ENCODE assay signal across 8 mouse cellular contexts in genomic region chr11:75651426-75652221, GRCm38 (mm10). TPM values are rescaled to one million over a fixed set of nuclear protein-coding genes. Genes with fewer than 3 reads are reported as not detected.
DNase-seq lines count a peak whose midpoint lies in the region; ATAC-seq lines count a peak whose summit lies in the region.

No protein-coding gene starts in this region.

- peaks cover 4% of the 10 kb centered on the region for H3K36me3 ChIP-seq in hindbrain, embryonic 10.5 days

- peak; percentile 72 for DNase-seq in MN1 (ENCODE audit: low spot score)
- peak; percentile 76 for DNase-seq in cerebellum, adult 8-10 months
- DNase-seq in hindbrain, embryonic 10.5 days (ENCODE audit: low spot score) = peak; percentile 76
- peak; percentile 71 to 73 for DNase-seq in layer of hippocampus, postnatal 14 days (ENCODE audit: low spot score in 2 of 2)
- peak; percentile 92 for DNase-seq in lung, postnatal 10 days
- DNase-seq in retina, embryonic 14.5 days (ENCODE audit: low spot score) = peak; percentile 65
- peak; percentile 76 to 79 for DNase-seq in thymus, postnatal 36 days

- peak overlapping the region; percentile 91 for H3K27ac ChIP-seq in hindbrain, embryonic 10.5 days

- H3K4me3 ChIP-seq in hindbrain, embryonic 10.5 days = peak overlapping the region; percentile 77

- no peaks in the 10 kb centered on the region for H3K9me3 ChIP-seq in hindbrain, embryonic 10.5 days

- ATAC-seq in frontal cortex, adult (ENCODE audit: low TSS enrichment) = peak; percentile 25

- WGBS in hindbrain, embryonic 10.5 days = under 1% methylated on average over 54 of the region's 54 CpGs

- peaks cover 67% of the 10 kb centered on the region for H3K4me1 ChIP-seq in hindbrain, embryonic 10.5 days (replicated peaks)

- peaks cover 42% of the 10 kb centered on the region for H3K27me3 ChIP-seq in hindbrain, embryonic 10.5 days (ENCODE audit: insufficient read depth, poor library complexity, severe bottlenecking)

RNA-seq across cellular contexts. Expression of gene Myo1c, which starts 1.3 kb away (rescaled TPM):
- polyA plus RNA-seq in hindbrain, embryonic 10.5 days (2016; fragmentation: Nextera tagmentation; extraction: Ambion mirVana) = 16.4 and 19.0 TPM in 2 replicates
- total RNA-seq in layer of hippocampus, postnatal 14 days (2021) = 10 to 100 TPM; 20.1 to 21.1 TPM

RNA-seq across cellular contexts. Expression of gene Inpp5k, which starts 20.8 kb away (rescaled TPM):
- 20.6 and 24.9 TPM in 2 replicates for polyA plus RNA-seq in hindbrain, embryonic 10.5 days (2016; fragmentation: Nextera tagmentation; extraction: Ambion mirVana)
- total RNA-seq in layer of hippocampus, postnatal 14 days (2021) = 10 to 100 TPM; 49.7 to 58.8 TPM

RNA-seq across cellular contexts. Expression of gene Crk, which starts 27.4 kb away (rescaled TPM):
- polyA plus RNA-seq in hindbrain, embryonic 10.5 days (2016; fragmentation: Nextera tagmentation; extraction: Ambion mirVana) = 107 and 122 TPM in 2 replicates
- total RNA-seq in layer of hippocampus, postnatal 14 days (2021) = 100 to 1,000 TPM; 127 to 129 TPM

Comparison
In these comparisons a context has a peak if more than half of its experiments do, and no peak if none do; other contexts are left out.
1. Peak in every context shown above with its lines: DNase-seq, ATAC-seq, H3K4me3 ChIP-seq and H3K27ac ChIP-seq.